Mouse (Mus musculus) neural tube, embryonic 15.5 days (tissue): ENCODE data around the gene Myo1d. TPM values are rescaled to one million over a fixed set of nuclear protein-coding genes. Genes with fewer than 3 reads are reported as not detected.

ENCODE experiments used
- ATAC-seq: fragments of 200-750 bp; cut with Nextera tagmentation; 2 replicates; pipeline ENCODE4 v1.8.0; 2017; ENCODE audit warnings: mild to moderate bottlenecking, moderate TSS enrichment, moderate library complexity; ENCODE audit not compliant: low FRiP score
- H3K27ac ChIP-seq: fragments of 300-500 bp; sonication (generic); replicated peaks from 2 replicates; pipeline ENCODE4 v1.5.1; 2015; ENCODE audit warnings: mild to moderate bottlenecking, inconsistent platforms
- H3K27me3 ChIP-seq: fragments of 300-500 bp; sonication (generic); replicated peaks from 2 replicates; pipeline ENCODE4 v1.6.1; 2015; ENCODE audit warnings: inconsistent platforms
- H3K36me3 ChIP-seq: fragments of 300-500 bp; sonication (generic); 2 replicates; pipeline ENCODE4 v1.6.1; 2015; ENCODE audit warnings: inconsistent platforms
- H3K4me1 ChIP-seq: fragments of 300-500 bp; sonication (generic); 2 replicates; pipeline ENCODE4 v1.6.1; 2015; ENCODE audit warnings: inconsistent platforms
- H3K4me2 ChIP-seq: fragments of 300-500 bp; sonication (generic); 2 replicates; pipeline ENCODE4 v1.6.1; 2015; ENCODE audit warnings: inconsistent platforms, mild to moderate bottlenecking, moderate library complexity
- H3K4me3 ChIP-seq: fragments of 300-500 bp; sonication (generic); replicated peaks from 2 replicates; pipeline ENCODE4 v1.5.1; 2015; ENCODE audit warnings: mild to moderate bottlenecking, inconsistent platforms
- H3K9ac ChIP-seq: fragments of 300-500 bp; sonication (generic); replicated peaks from 2 replicates; pipeline ENCODE4 v1.6.1; 2015; ENCODE audit warnings: mild to moderate bottlenecking, inconsistent platforms
- H3K9me3 ChIP-seq: fragments of 300-500 bp; sonication (generic); replicated peaks from 2 replicates; pipeline ENCODE4 v1.6.1; 2016; ENCODE audit warnings: inconsistent platforms
- WGBS: fragments of 180-500 bp; shearing (Covaris S2); methylation state at CpG from one replicate; pipeline ENCODE4 v1.1.7; 2015; ENCODE audit warnings: mixed read lengths; 5-methylcytosine and 5-hydroxymethylcytosine counted together
- polyA plus RNA-seq: library from polyadenylated mRNA; unstranded; fragments of >200 nt; fragmentation: Nextera tagmentation; extraction: Ambion mirVana; gene quantifications from 2 replicates; pipeline ENCODE4 v1.2.1, GENCODE M21; 2015

Gene Myo1d
- polyA plus RNA-seq, 1 experiment from 2014 or later = 2.6 TPM

- no peaks in the 10 kb centered on the region for H3K36me3 ChIP-seq
- no peaks in the 10 kb centered on the region for H3K4me1 ChIP-seq
- no peak for ATAC-seq
- no peak overlapping the region for H3K4me2 ChIP-seq
- no peaks in the 10 kb centered on the region for H3K9me3 ChIP-seq
- no peak overlapping the region for H3K4me3 ChIP-seq
- H3K27ac ChIP-seq = no peak overlapping the region
- no peak overlapping the region for H3K9ac ChIP-seq
- no peaks in the 10 kb centered on the region for H3K27me3 ChIP-seq
- WGBS = 93% methylated on average over 3 of the region's 3 CpGs
These were observed 20.8 kb downstream of the Myo1d start for GRCm38 (mm10) chr11:80759023-80759422.

GRCm38 (mm10) chr11:80754201-80754600 lies 25.6 kb downstream of the Myo1d start:
- no peak overlapping the region for H3K4me2 ChIP-seq
- ATAC-seq = no peak
- no peaks in the 10 kb centered on the region for H3K4me1 ChIP-seq
- no peaks in the 10 kb centered on the region for H3K27me3 ChIP-seq
- no peaks in the 10 kb centered on the region for H3K9me3 ChIP-seq
- no peak overlapping the region for H3K9ac ChIP-seq
- no peak overlapping the region for H3K27ac ChIP-seq
- H3K4me3 ChIP-seq = no peak overlapping the region
- 80% methylated on average over 2 of the region's 2 CpGs for WGBS
- no peaks in the 10 kb centered on the region for H3K36me3 ChIP-seq

DNA sequence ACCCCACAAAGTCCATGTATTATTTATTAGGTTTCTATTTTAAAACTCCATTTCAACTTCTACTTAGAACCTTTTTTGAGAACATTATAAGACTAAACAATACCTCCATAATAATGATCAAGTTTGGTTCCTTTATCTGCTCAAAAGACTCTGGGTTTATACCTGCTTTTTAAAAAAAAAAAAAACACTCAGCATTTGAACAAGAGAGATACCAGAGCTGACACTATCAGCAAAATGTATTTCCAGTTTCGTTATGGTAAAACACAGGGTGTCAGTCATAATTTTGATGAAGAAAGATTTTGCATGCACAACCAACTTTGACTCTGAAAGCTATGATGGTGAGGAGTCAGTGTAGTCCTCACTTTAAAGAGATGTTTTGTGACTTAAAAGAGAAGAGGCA lies 28.7 kb downstream of the Myo1d start:
- 91% methylated on average over 1 of the region's 1 CpGs for WGBS
- no peak for ATAC-seq
- no peak overlapping the region for H3K9ac ChIP-seq
- no peak overlapping the region for H3K27ac ChIP-seq
- H3K4me2 ChIP-seq = no peak overlapping the region
- no peaks in the 10 kb centered on the region for H3K27me3 ChIP-seq
- no peaks in the 10 kb centered on the region for H3K9me3 ChIP-seq
- no peak overlapping the region for H3K4me3 ChIP-seq
- H3K4me1 ChIP-seq = peaks cover 6% of the 10 kb centered on the region; the same call in 1 of the 2 replicates
- H3K36me3 ChIP-seq = no peaks in the 10 kb centered on the region

- 98% methylated on average over 1 of the region's 1 CpGs for WGBS
- no peak for ATAC-seq
- no peak overlapping the region for H3K27ac ChIP-seq
- peaks cover 6% of the 10 kb centered on the region; the same call in 1 of the 2 replicates for H3K4me1 ChIP-seq
- no peaks in the 10 kb centered on the region for H3K36me3 ChIP-seq
- H3K4me2 ChIP-seq = no peak overlapping the region
- H3K27me3 ChIP-seq = no peaks in the 10 kb centered on the region
- H3K4me3 ChIP-seq = no peak overlapping the region
- H3K9me3 ChIP-seq = no peaks in the 10 kb centered on the region
- H3K9ac ChIP-seq = no peak overlapping the region
These were observed 30.6 kb downstream of the Myo1d start for GRCm38 (mm10) chr11:80749187-80749586.

DNA sequence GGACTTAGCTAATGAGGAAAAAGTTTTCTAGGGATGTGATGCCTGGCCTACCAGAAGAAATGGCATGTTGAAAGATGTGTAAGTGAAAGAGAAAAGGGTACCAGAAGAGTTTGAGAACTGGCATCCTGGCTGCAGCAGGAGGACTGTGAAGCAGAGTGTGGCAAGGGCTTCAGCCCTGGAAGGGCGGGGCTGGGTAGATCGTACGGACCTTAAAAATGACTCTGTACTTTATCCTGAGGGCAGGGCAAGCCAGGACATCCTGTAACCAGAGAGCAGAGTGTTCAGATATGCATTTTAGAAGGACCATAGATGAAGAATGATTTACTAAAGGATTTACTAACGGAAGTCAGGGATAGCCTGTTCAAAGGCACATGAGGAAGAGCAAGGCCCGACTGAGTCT lies 34.4 kb downstream of the Myo1d start:
- 88% methylated on average over 5 of the region's 5 CpGs for WGBS
- Histone ChIP-seq H3K4me2 (no peak overlapping the region), H3K9ac (no peak overlapping the region), H3K4me3 (no peak overlapping the region), H3K4me1 (peaks cover 6% of the 10 kb centered on the region; the same call in 1 of the 2 replicates), H3K27ac (no peak overlapping the region), H3K27me3 (no peaks in the 10 kb centered on the region), H3K9me3 (no peaks in the 10 kb centered on the region), H3K36me3 (no peaks in the 10 kb centered on the region)
- no peak for ATAC-seq

DNA sequence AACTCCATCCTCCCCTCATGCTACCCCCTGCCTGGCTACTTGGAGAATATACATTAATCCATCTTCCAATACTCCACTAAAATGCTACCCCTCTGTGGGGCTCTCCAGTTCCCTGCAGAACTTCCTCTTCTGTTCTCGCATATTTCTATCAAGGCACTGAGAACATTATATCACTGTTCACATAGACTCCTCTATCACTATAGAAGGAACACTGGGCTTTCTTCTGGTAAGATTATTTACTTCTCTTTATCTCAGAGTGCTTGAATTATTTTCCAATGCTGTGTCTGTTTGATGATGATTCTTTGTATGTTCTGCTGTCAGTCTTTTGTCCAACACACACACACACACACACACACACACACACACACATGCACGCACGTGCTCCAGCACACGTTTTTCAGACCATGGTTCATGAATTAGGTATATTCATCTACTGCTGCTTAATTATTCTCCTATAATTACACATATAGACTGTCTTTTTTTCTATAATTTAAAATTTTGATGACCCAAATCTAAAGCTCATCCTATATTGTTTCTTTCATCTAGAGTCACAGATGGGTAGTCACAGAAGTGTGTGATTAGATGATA lies 35.9 kb downstream of the Myo1d start:
- Histone ChIP-seq H3K27me3 (no peaks in the 10 kb centered on the region), H3K4me2 (no peak overlapping the region), H3K27ac (no peak overlapping the region), H3K4me1 (peaks cover 6% of the 10 kb centered on the region; the same call in 1 of the 2 replicates), H3K36me3 (no peaks in the 10 kb centered on the region), H3K4me3 (no peak overlapping the region), H3K9ac (no peak overlapping the region), H3K9me3 (no peaks in the 10 kb centered on the region)
- WGBS = 82% methylated on average over 4 of the region's 4 CpGs
- no peak for ATAC-seq

GRCm38 (mm10) chr11:80742462-80742861 lies 37.4 kb downstream of the Myo1d start:
- Histone ChIP-seq H3K4me2 (no peak overlapping the region), H3K27me3 (no peaks in the 10 kb centered on the region), H3K4me3 (no peak overlapping the region), H3K27ac (no peak overlapping the region), H3K9ac (no peak overlapping the region), H3K9me3 (no peaks in the 10 kb centered on the region), H3K36me3 (no peaks in the 10 kb centered on the region), H3K4me1 (peaks cover 6% of the 10 kb centered on the region; the same call in 1 of the 2 replicates)
- ATAC-seq = no peak
- 98% methylated on average over 4 of the region's 4 CpGs for WGBS

GRCm38 (mm10) chr11:80734771-80735170 lies 45.1 kb downstream of the Myo1d start:
- no peak for ATAC-seq
- H3K36me3 ChIP-seq = no peaks in the 10 kb centered on the region
- no peak overlapping the region for H3K4me2 ChIP-seq
- H3K9ac ChIP-seq = no peak overlapping the region
- H3K27me3 ChIP-seq = no peaks in the 10 kb centered on the region
- no peak overlapping the region for H3K4me3 ChIP-seq
- no peaks in the 10 kb centered on the region for H3K9me3 ChIP-seq
- WGBS = 91% methylated on average over 2 of the region's 2 CpGs
- H3K4me1 ChIP-seq = no peaks in the 10 kb centered on the region
- no peak overlapping the region for H3K27ac ChIP-seq

GRCm38 (mm10) chr11:80724701-80725100 lies 55.1 kb downstream of the Myo1d start:
- H3K27me3 ChIP-seq = no peaks in the 10 kb centered on the region
- no peak for ATAC-seq
- H3K27ac ChIP-seq = no peak overlapping the region
- no peaks in the 10 kb centered on the region for H3K9me3 ChIP-seq
- 60% methylated on average over 12 of the region's 12 CpGs for WGBS
- H3K4me3 ChIP-seq = no peak overlapping the region
- H3K9ac ChIP-seq = no peak overlapping the region
- no peaks in the 10 kb centered on the region for H3K36me3 ChIP-seq
- peaks cover 3% of the 10 kb centered on the region; the same call in 1 of the 2 replicates for H3K4me1 ChIP-seq
- H3K4me2 ChIP-seq = no peak overlapping the region

- Histone ChIP-seq H3K4me2 (no peak overlapping the region), H3K27me3 (no peaks in the 10 kb centered on the region), H3K27ac (no peak overlapping the region), H3K4me3 (no peak overlapping the region), H3K4me1 (peaks cover 3% of the 10 kb centered on the region; the same call in 1 of the 2 replicates), H3K36me3 (no peaks in the 10 kb centered on the region), H3K9ac (no peak overlapping the region), H3K9me3 (no peaks in the 10 kb centered on the region)
- WGBS = 88% methylated on average over 9 of the region's 9 CpGs
- no peak for ATAC-seq
These were observed 56.3 kb downstream of the Myo1d start for GRCm38 (mm10) chr11:80723406-80724047.

GRCm38 (mm10) chr11:80719014-80719413 lies 60.8 kb downstream of the Myo1d start:
- no peaks in the 10 kb centered on the region for H3K4me1 ChIP-seq
- WGBS = 74% methylated on average over 1 of the region's 1 CpGs
- H3K9me3 ChIP-seq = no peaks in the 10 kb centered on the region
- H3K27me3 ChIP-seq = no peaks in the 10 kb centered on the region
- no peak overlapping the region for H3K4me2 ChIP-seq
- H3K9ac ChIP-seq = no peak overlapping the region
- no peaks in the 10 kb centered on the region for H3K36me3 ChIP-seq
- no peak overlapping the region for H3K27ac ChIP-seq
- ATAC-seq = no peak
- H3K4me3 ChIP-seq = no peak overlapping the region

DNA sequence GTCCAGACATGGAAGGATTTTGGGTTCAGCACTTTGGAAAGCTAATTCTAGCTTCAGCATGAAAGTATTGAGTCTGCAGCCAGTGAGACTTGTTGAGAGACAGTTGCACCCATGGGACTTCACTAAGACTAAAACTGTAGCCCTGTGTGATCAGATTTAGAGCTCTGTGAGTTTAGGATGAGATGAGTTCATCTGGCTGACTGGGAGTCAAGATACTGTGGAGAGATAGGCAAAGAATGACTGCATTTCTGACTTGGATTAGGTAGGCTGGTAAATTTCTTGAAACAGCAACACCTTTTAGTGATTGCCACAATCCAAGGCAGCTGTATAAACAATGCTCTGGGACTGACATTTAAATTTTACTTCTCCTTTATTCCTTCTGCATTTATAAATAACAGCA lies 61.8 kb downstream of the Myo1d start:
- H3K27ac ChIP-seq = no peak overlapping the region
- H3K4me1 ChIP-seq = no peaks in the 10 kb centered on the region
- H3K36me3 ChIP-seq = no peaks in the 10 kb centered on the region
- no peak overlapping the region for H3K9ac ChIP-seq
- no peak for ATAC-seq
- no peaks in the 10 kb centered on the region for H3K27me3 ChIP-seq
- no peak overlapping the region for H3K4me3 ChIP-seq
- no peaks in the 10 kb centered on the region for H3K9me3 ChIP-seq
- no peak overlapping the region for H3K4me2 ChIP-seq
